Mouse (Mus musculus) lung, adult 10 weeks (tissue): ENCODE data around the gene Hpdl. TPM values are rescaled to one million over a fixed set of nuclear protein-coding genes. Genes with fewer than 3 reads are reported as not detected.

Experiments
- polyA plus RNA-seq: library from polyadenylated mRNA; stranded (reverse); fragments of 350-450 nt; fragmentation: Illumina TruSeq; extraction: RNeasy Lipid Tissue Mini Kit (QIAGEN cat#74804); gene quantifications from one replicate; pipeline ENCODE4 v1.2.3, GENCODE M21; 2014; ENCODE audit warnings: low read depth, low replicate concordance; ENCODE audit not compliant: insufficient read depth

The Hpdl gene
- 0.30 TPM for polyA plus RNA-seq

DNA sequence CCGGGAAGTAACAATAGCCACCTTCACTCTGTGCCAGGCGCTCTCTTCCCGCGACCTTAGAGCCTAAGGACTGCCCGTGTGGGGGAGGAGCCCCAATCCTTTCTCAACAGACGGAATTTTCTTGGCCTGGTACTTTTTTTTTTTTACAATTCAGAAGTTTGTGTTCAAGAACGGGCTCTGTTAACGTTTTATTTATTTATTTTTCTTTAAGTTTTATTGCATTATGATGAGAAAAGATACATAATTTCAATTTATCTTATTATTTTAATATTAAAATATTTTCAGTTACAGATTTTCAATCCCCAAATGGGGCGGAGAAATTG lies at the start of gene Hpdl:
Hpdl (minus strand) TSS at position 14 of the 323 bp plus-strand sequence.

DNA sequence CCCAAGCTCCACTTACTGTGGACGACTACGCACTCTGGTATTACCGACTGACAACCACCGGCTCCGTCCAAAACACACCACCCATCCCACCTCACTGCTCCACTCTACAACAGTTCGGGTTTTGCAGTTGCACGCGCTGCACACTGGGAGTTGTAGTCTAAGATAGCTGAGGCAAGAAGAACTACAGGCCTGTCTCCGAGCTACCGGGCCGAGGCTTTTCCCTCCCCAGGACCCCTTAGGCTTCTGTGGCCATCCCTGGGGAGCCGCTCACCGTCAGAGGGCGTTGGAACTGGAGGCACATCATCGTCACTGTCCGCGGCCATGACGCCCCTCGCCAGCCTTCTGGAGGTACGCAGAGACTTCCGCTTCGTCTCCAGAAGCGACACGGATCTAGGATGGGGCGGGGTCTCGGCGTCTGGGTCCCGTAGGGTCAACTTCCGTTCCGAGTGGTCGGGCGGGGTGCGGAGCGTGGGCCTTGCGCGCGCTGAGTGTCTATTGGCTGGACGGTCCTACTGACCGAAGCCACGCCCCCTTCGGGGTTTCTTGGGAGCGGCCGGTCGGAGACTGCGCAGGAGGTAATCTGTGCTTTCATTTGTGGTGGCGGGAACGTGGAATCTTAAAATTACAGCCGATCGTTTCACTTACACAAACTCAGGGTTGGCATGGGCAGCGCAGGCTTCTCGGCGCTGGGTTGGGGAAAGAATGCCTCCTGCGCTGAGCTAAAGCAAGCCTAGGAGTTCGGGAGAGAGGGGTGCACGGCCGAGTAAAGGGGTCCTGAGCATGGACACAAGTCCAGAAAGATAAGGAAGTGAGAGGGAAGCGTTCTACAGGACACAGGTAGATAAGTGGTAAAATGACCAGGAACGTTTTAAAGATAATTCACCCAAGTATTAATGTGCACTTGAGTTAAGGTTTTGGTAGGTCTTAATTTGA lies 14.0 kb downstream of the Hpdl start, which contains the start of the genes Toe1 and Mutyh:
Toe1 (minus strand) TSS at position 444 of the 933 bp plus-strand sequence.
Mutyh (plus strand) TSS at position 527 of the 933 bp plus-strand sequence.

Other genes starting within 250 kb of the Hpdl start
- 23.4 TPM for gene Ccdc17, start 225.1 kb downstream of the Hpdl start, polyA plus RNA-seq
- 16.1 TPM for gene Nasp, start 193.8 kb downstream of the Hpdl start, polyA plus RNA-seq
- 561 TPM for gene Akr1a1, start 170.0 kb downstream of the Hpdl start, polyA plus RNA-seq
- gene Prdx1, start 136.2 kb downstream of the Hpdl start, polyA plus RNA-seq, result 628 TPM
- 5.5 TPM for gene Mmachc, start 113.3 kb downstream of the Hpdl start, polyA plus RNA-seq
- gene Ccdc163, start 113.2 kb downstream of the Hpdl start, polyA plus RNA-seq, result 15.2 TPM
- 1.9 TPM for gene Tesk2, start 100.8 kb downstream of the Hpdl start, polyA plus RNA-seq
- 13.1 TPM for gene Toe1, start 14.1 kb downstream of the Hpdl start, polyA plus RNA-seq
- 2.1 TPM for gene Mutyh, start 14.0 kb downstream of the Hpdl start, polyA plus RNA-seq
- 0.73 TPM for gene Zswim5, start 55.7 kb upstream of the Hpdl start, polyA plus RNA-seq
- gene Urod, start 172.7 kb upstream of the Hpdl start, polyA plus RNA-seq, result 56.2 TPM
- 11.0 TPM for gene Hectd3, start 173.6 kb upstream of the Hpdl start, polyA plus RNA-seq
- gene Eif2b3, start 197.7 kb upstream of the Hpdl start, polyA plus RNA-seq, result 11.9 TPM